Mouse (Mus musculus): ENCODE data around the gene Ckm. TPM values are rescaled to one million over a fixed set of nuclear protein-coding genes. Genes with fewer than 3 reads are reported as not detected.
A peak's percentile ranks its signal among the peaks of the same experiment; 100 is the strongest.

Gene Ckm
- total and polyA plus RNA-seq, 2 experiments from 2014 or later = 0.48 TPM; not detected in 1

GRCm38 (mm10) chr7:19458072-19458486 is 53.5 kb downstream of the Ckm start:
- peak; percentile 60 for TF ChIP-seq CTCF (IDR thresholded peaks at IDR 0.05; ENCODE audit: low read depth)
- ATAC-seq = peak; percentile 87
- DNase-seq = peak; percentile 67
- Histone ChIP-seq H3K4me1 (ENCODE audit: insufficient read depth) (peaks cover 16% of the 10 kb centered on the region), H3K9ac (peak overlapping the region; percentile 82), H3K36me3 (ENCODE audit: insufficient read depth) (0 out of 2 replicates have a peak, but pooled peaks cover 2% of the 10 kb centered on the region), H3K4me3 (ENCODE audit: low read depth, low read length) (peak overlapping the region; percentile 97), H3K9me3 (ENCODE audit: low read length) (no peaks in the 10 kb centered on the region), H3K27me3 (ENCODE audit: insufficient read depth, low read length) (no peaks in the 10 kb centered on the region), H3K27ac (ENCODE audit: low read depth, low read length) (peak overlapping the region; percentile 85), H3K4me2 (ENCODE audit: low read depth) (peak overlapping the region; percentile 93)
- under 1% methylated on average over 28 of the region's 31 CpGs for WGBS

GRCm38 (mm10) chr7:19458591-19459111 is 54.1 kb downstream of the Ckm start, which contains the start of gene Mark4:
TSS of gene Mark4 (minus strand) at chr7:19458821.
- H3K9ac ChIP-seq = peak within 1 kb of the TSS; percentile 82
- WGBS = 5% methylated on average over 31 of the region's 42 CpGs
- no peaks in the 10 kb centered on the region for H3K9me3 ChIP-seq (ENCODE audit: low read length)
- TF ChIP-seq CTCF (IDR thresholded peaks at IDR 0.05; ENCODE audit: low read depth) = no peak
- peak within 1 kb of the TSS; percentile 97 for H3K4me3 ChIP-seq (ENCODE audit: low read depth, low read length)
- peak within 1 kb of the TSS; percentile 93 for H3K4me2 ChIP-seq (ENCODE audit: low read depth)
- DNase-seq = peak; percentile 91
- H3K36me3 ChIP-seq (ENCODE audit: insufficient read depth) = 0 out of 2 replicates have a peak, but pooled peaks cover 2% of the 10 kb centered on the region
- peaks cover 16% of the 10 kb centered on the region for H3K4me1 ChIP-seq (ENCODE audit: insufficient read depth)
- H3K27ac ChIP-seq (ENCODE audit: low read depth, low read length) = peak within 1 kb of the TSS; percentile 85
- no peaks in the 10 kb centered on the region for H3K27me3 ChIP-seq (ENCODE audit: insufficient read depth, low read length)
- peak; percentile 88 for ATAC-seq

- DNase-seq (no peak), ATAC-seq (no peak)
- peak overlapping the region; percentile 82 for H3K9ac ChIP-seq
- H3K4me3 ChIP-seq (ENCODE audit: low read depth, low read length) = peak overlapping the region; percentile 97
- peak overlapping the region; percentile 85 for H3K27ac ChIP-seq (ENCODE audit: low read depth, low read length)
- 0 out of 2 replicates have a peak, but pooled peaks cover 2% of the 10 kb centered on the region for H3K36me3 ChIP-seq (ENCODE audit: insufficient read depth)
- H3K4me2 ChIP-seq (ENCODE audit: low read depth) = peak overlapping the region; percentile 93
- no peaks in the 10 kb centered on the region for H3K27me3 ChIP-seq (ENCODE audit: insufficient read depth, low read length)
- TF ChIP-seq CTCF (IDR thresholded peaks at IDR 0.05; ENCODE audit: low read depth) = no peak
- no peaks in the 10 kb centered on the region for H3K9me3 ChIP-seq (ENCODE audit: low read length)
- WGBS = 16% methylated on average over 6 of the region's 6 CpGs
- peaks cover 16% of the 10 kb centered on the region for H3K4me1 ChIP-seq (ENCODE audit: insufficient read depth)
These were observed 54.7 kb downstream of the Ckm start for GRCm38 (mm10) chr7:19459144-19459870.

- 0 out of 2 replicates have a peak, but pooled peaks cover 2% of the 10 kb centered on the region for H3K36me3 ChIP-seq (ENCODE audit: insufficient read depth)
- H3K9me3 ChIP-seq (ENCODE audit: low read length) = no peaks in the 10 kb centered on the region
- H3K4me3 ChIP-seq (ENCODE audit: low read depth, low read length) = no peak overlapping the region
- no peak overlapping the region for H3K4me2 ChIP-seq (ENCODE audit: low read depth)
- ATAC-seq (no peak), DNase-seq (no peak)
- H3K9ac ChIP-seq = no peak overlapping the region
- 74% methylated on average over 1 of the region's 1 CpGs for WGBS
- H3K4me1 ChIP-seq (ENCODE audit: insufficient read depth) = peaks cover 16% of the 10 kb centered on the region
- H3K27ac ChIP-seq (ENCODE audit: low read depth, low read length) = no peak overlapping the region
- H3K27me3 ChIP-seq (ENCODE audit: insufficient read depth, low read length) = no peaks in the 10 kb centered on the region; the same call in 1 of the 2 replicates
- TF ChIP-seq CTCF (IDR thresholded peaks at IDR 0.05; ENCODE audit: low read depth) = no peak
These were observed 55.9 kb downstream of the Ckm start for GRCm38 (mm10) chr7:19460500-19460899.

GRCm38 (mm10) chr7:19461488-19461887 is 56.9 kb downstream of the Ckm start:
- Histone ChIP-seq H3K27me3 (ENCODE audit: insufficient read depth, low read length) (no peaks in the 10 kb centered on the region; the same call in 1 of the 2 replicates), H3K4me3 (ENCODE audit: low read depth, low read length) (no peak overlapping the region), H3K27ac (ENCODE audit: low read depth, low read length) (no peak overlapping the region), H3K4me1 (ENCODE audit: insufficient read depth) (peaks cover 16% of the 10 kb centered on the region), H3K36me3 (ENCODE audit: insufficient read depth) (0 out of 2 replicates have a peak, but pooled peaks cover under 1% of the 10 kb centered on the region), H3K4me2 (ENCODE audit: low read depth) (no peak overlapping the region), H3K9ac (no peak overlapping the region), H3K9me3 (ENCODE audit: low read length) (no peaks in the 10 kb centered on the region)
- whole genome bisulfite sequencing = 6% methylated on average over 6 of the region's 6 CpGs
- peak; percentile 93 for TF ChIP-seq CTCF (IDR thresholded peaks at IDR 0.05; ENCODE audit: low read depth)
- DNase-seq (peak; percentile 90), ATAC-seq (no peak; the same call in 1 of the 2 replicates)

- no peaks in the 10 kb centered on the region for H3K9me3 ChIP-seq (ENCODE audit: low read length)
- H3K4me2 ChIP-seq (ENCODE audit: low read depth) = no peak overlapping the region
- TF ChIP-seq CTCF (IDR thresholded peaks at IDR 0.05; ENCODE audit: low read depth) = no peak
- ATAC-seq (no peak), DNase-seq (no peak)
- WGBS = 66% methylated on average over 4 of the region's 4 CpGs
- H3K4me1 ChIP-seq (ENCODE audit: insufficient read depth) = peaks cover 8% of the 10 kb centered on the region
- peaks cover 4% of the 10 kb centered on the region for H3K27me3 ChIP-seq (ENCODE audit: insufficient read depth, low read length)
- H3K9ac ChIP-seq = no peak overlapping the region
- H3K27ac ChIP-seq (ENCODE audit: low read depth, low read length) = no peak overlapping the region
- H3K4me3 ChIP-seq (ENCODE audit: low read depth, low read length) = no peak overlapping the region
- no peaks in the 10 kb centered on the region for H3K36me3 ChIP-seq (ENCODE audit: insufficient read depth)
These were observed 57.9 kb downstream of the Ckm start for GRCm38 (mm10) chr7:19462443-19462842.

- DNase-seq = no peak
- no peak for TF ChIP-seq CTCF (IDR thresholded peaks at IDR 0.05; ENCODE audit: low read depth)
These were observed 58.4 kb downstream of the Ckm start, which contains the start of gene Exoc3l2 for GRCm38 (mm10) chr7:19462884-19463381. TSS of gene Exoc3l2 (plus strand) at chr7:19463331.

More at GRCm38 (mm10) chr7:19462884-19463381, 58.4 kb downstream of the Ckm start, which contains the start of gene Exoc3l2:
- no peak within 1 kb of the TSS for H3K4me3 ChIP-seq (ENCODE audit: low read depth, low read length)
- H3K9ac ChIP-seq = no peak within 1 kb of the TSS
- ATAC-seq = no peak
- peaks cover 6% of the 10 kb centered on the region; the same call in 1 of the 2 replicates for H3K4me1 ChIP-seq (ENCODE audit: insufficient read depth)
- WGBS = 19% methylated on average over 6 of the region's 6 CpGs
- H3K27me3 ChIP-seq (ENCODE audit: insufficient read depth, low read length) = peaks cover 7% of the 10 kb centered on the region
- H3K36me3 ChIP-seq (ENCODE audit: insufficient read depth) = no peaks in the 10 kb centered on the region
- H3K4me2 ChIP-seq (ENCODE audit: low read depth) = no peak within 1 kb of the TSS
- H3K9me3 ChIP-seq (ENCODE audit: low read length) = no peaks in the 10 kb centered on the region
- H3K27ac ChIP-seq (ENCODE audit: low read depth, low read length) = no peak within 1 kb of the TSS
